Mouse (Mus musculus) heart, postnatal 25 days (tissue): ENCODE results near the gene Slc35e4. TPM values are rescaled to one million over a fixed set of nuclear protein-coding genes. Genes with fewer than 3 reads are reported as not detected.
A peak's percentile ranks its signal among the peaks of the same experiment; 100 is the strongest.
"Not testable (repeated sequence)": the region's sequence is repeated elsewhere in the genome, so short reads cannot be mapped to it uniquely, and the experiment has no call there.

Experiments used
- DNase-seq: peaks from one replicate; pipeline ENCODE4 v3.0.0; 2022; ENCODE audit warnings: low spot score
- intact Hi-C: fragments of 180-260 bp; cut with DNase I; formaldehyde crosslinking; loops from one replicate; pipeline ENCODE4 v1.15.1; 2025
- total RNA-seq, 2 experiments: library from RNA; stranded (reverse); gene quantifications; 2 replicates each; pipeline ENCODE4 v1.2.3; 2021

Gene Slc35e4
- total RNA-seq, 2 experiments from 2014 or later: 4.4 to 5.7 TPM

GRCm38 (mm10) chr11:3920476-3920875 lies 6.0 kb upstream of the Slc35e4 start:
- DNase-seq: no peak
- intact Hi-C loops: no loop called here

- intact Hi-C loops: no loop called here
- no peak for DNase-seq
Observed at GRCm38 (mm10) chr11:3918738-3919137, 4.3 kb upstream of the Slc35e4 start.

- intact Hi-C loops: loop anchor here (2.0 kb wide), 2 partner anchors 19 to 33 kb away; partner anchors contain the start of genes 4921536K21Rik and Dusp18
- DNase-seq: peak; percentile 92
Observed at GRCm38 (mm10) chr11:3913316-3914108, 952 bp downstream of the Slc35e4 start.

- intact Hi-C loops: loop anchor here (2.0 kb wide), 1 partner anchor 18 kb away; the partner anchor contains the start of genes 4921536K21Rik and Dusp18
- DNase-seq: no peak
Observed at GRCm38 (mm10) chr11:3912875-3913271, 1.6 kb downstream of the Slc35e4 start.

- DNase-seq: no peak
Observed at GRCm38 (mm10) chr11:3912100-3912874, 2.2 kb downstream of the Slc35e4 start.

GRCm38 (mm10) chr11:3911440-3911839 lies 3.0 kb downstream of the Slc35e4 start:
- not testable (repeated sequence) for DNase-seq

More at GRCm38 (mm10) chr11:3912100-3912874, 2.2 kb downstream of the Slc35e4 start:
- intact Hi-C loops: loop anchor here (2.0 kb wide), 1 partner anchor 17 kb away; the partner anchor contains the start of genes 4921536K21Rik and Dusp18

GRCm38 (mm10) chr11:3910513-3911310 lies 3.8 kb downstream of the Slc35e4 start:
- no peak for DNase-seq
- intact Hi-C loops: no loop called here

More at GRCm38 (mm10) chr11:3911440-3911839, 3.0 kb downstream of the Slc35e4 start:
- intact Hi-C loops: not testable (repeated sequence)

- intact Hi-C loops: no loop called here
- no peak for DNase-seq
Observed at GRCm38 (mm10) chr11:3909236-3909635, 5.2 kb downstream of the Slc35e4 start.

- no peak for DNase-seq
- intact Hi-C loops: no loop called here
Observed at GRCm38 (mm10) chr11:3905446-3905845, 9.0 kb downstream of the Slc35e4 start.

- intact Hi-C loops: no loop called here
Observed at GRCm38 (mm10) chr11:3904673-3905072, 9.8 kb downstream of the Slc35e4 start.

GRCm38 (mm10) chr11:3903046-3903445 lies 11.4 kb downstream of the Slc35e4 start:
- intact Hi-C loops: no loop called here
- peak; percentile 51 for DNase-seq

More at GRCm38 (mm10) chr11:3904673-3905072, 9.8 kb downstream of the Slc35e4 start:
- DNase-seq: no peak

- no peak for DNase-seq
Observed at GRCm38 (mm10) chr11:3902516-3902915, 11.9 kb downstream of the Slc35e4 start.

GRCm38 (mm10) chr11:3900296-3900695 lies 14.2 kb downstream of the Slc35e4 start:
- intact Hi-C loops: no loop called here
- no peak for DNase-seq

More at GRCm38 (mm10) chr11:3902516-3902915, 11.9 kb downstream of the Slc35e4 start:
- intact Hi-C loops: no loop called here

GRCm38 (mm10) chr11:3895933-3896332 lies 18.5 kb downstream of the Slc35e4 start:
- no peak for DNase-seq
- intact Hi-C loops: loop anchor here (2.0 kb wide), 1 partner anchor 17 kb away; no protein-coding TSS in a partner anchor

- no peak for DNase-seq
- intact Hi-C loops: loop anchor here (2.0 kb wide), 1 partner anchor 17 kb away; no protein-coding TSS in a partner anchor
Observed at GRCm38 (mm10) chr11:3895458-3895857, 19.0 kb downstream of the Slc35e4 start.

- intact Hi-C loops: loop anchor here (2.0 kb wide), 1 partner anchor 18 kb away; no protein-coding TSS in a partner anchor
- DNase-seq: peak; percentile 85
Observed at GRCm38 (mm10) chr11:3894406-3895281, 19.8 kb downstream of the Slc35e4 start, which contains the start of the genes 4921536K21Rik and Dusp18. TSS of gene 4921536K21Rik (minus strand) at chr11:3895098. TSS of gene Dusp18 (plus strand) at chr11:3895240.

- no peak for DNase-seq
- intact Hi-C loops: loop anchor here (2.0 kb wide), 1 partner anchor 19 kb away; no protein-coding TSS in a partner anchor
Observed at GRCm38 (mm10) chr11:3893970-3894369, 20.5 kb downstream of the Slc35e4 start.

GRCm38 (mm10) chr11:3887331-3887730 lies 27.1 kb downstream of the Slc35e4 start:
- intact Hi-C loops: loop anchor here (10.0 kb wide), 1 partner anchor 353 kb away; no protein-coding TSS in a partner anchor
- DNase-seq: no peak
